Mouse (Mus musculus): ENCODE results near the gene Lamtor2.

GRCm38 (mm10) chr3:88512896-88513545, 39.9 kb downstream of the Lamtor2 start:
- TF ChIP-seq CTCF (IDR thresholded peaks at IDR 0.05; ENCODE audit: borderline replicate concordance, insufficient read depth, low read depth, low read length) = no peak
- TF ChIP-seq POLR2A (IDR thresholded peaks at IDR 0.05; ENCODE audit: borderline replicate concordance, insufficient read depth, low read length) = no peak
